Mouse (Mus musculus) neural tube, embryonic 11.5 days (tissue): ENCODE data around the gene Msi2. TPM values are rescaled to one million over a fixed set of nuclear protein-coding genes. Genes with fewer than 3 reads are reported as not detected.
A peak's percentile ranks its signal among the peaks of the same experiment; 100 is the strongest.

Experiments used
- ATAC-seq: fragments of 200-750 bp; cut with Nextera tagmentation; 2 replicates; pipeline ENCODE4 v1.8.0; 2017; ENCODE audit warnings: moderate number of reproducible peaks, mild to moderate bottlenecking, moderate TSS enrichment, moderate library complexity; ENCODE audit not compliant: insufficient read depth, low FRiP score, low TSS enrichment
- DNase-seq: peaks from one replicate; pipeline ENCODE4 v3.0.0-alpha.2; 2015; ENCODE audit warnings: low spot score
- H3K27ac ChIP-seq: fragments of 300-500 bp; sonication (generic); 2 replicates; pipeline ENCODE4 v1.5.1; 2014; ENCODE audit warnings: low read depth, mild to moderate bottlenecking, low read length
- H3K27me3 ChIP-seq: fragments of 300-500 bp; sonication (generic); 2 replicates; pipeline ENCODE4 v1.6.1; 2014; ENCODE audit warnings: mild to moderate bottlenecking, low read length, mixed read lengths; ENCODE audit not compliant: control insufficient read depth, insufficient read depth
- H3K36me3 ChIP-seq: fragments of 300-500 bp; sonication (generic); 2 replicates; pipeline ENCODE4 v1.6.1; 2014; ENCODE audit warnings: mild to moderate bottlenecking, low read length, moderate library complexity, mixed read lengths; ENCODE audit not compliant: control insufficient read depth, insufficient read depth
- H3K4me1 ChIP-seq: fragments of 300-500 bp; sonication (generic); 2 replicates; pipeline ENCODE4 v1.6.1; 2014; ENCODE audit warnings: low read length, mixed read lengths; ENCODE audit not compliant: control insufficient read depth, insufficient read depth
- H3K4me2 ChIP-seq: fragments of 300-500 bp; sonication (generic); 2 replicates; pipeline ENCODE4 v1.6.1; 2014; ENCODE audit warnings: low read depth, mild to moderate bottlenecking, moderate library complexity
- H3K4me3 ChIP-seq: fragments of 300-500 bp; sonication (generic); 2 replicates; pipeline ENCODE4 v1.5.1; 2014; ENCODE audit warnings: low read depth, low read length
- H3K9ac ChIP-seq: fragments of 300-500 bp; sonication (generic); 2 replicates; pipeline ENCODE4 v1.6.1; 2014; ENCODE audit warnings: mild to moderate bottlenecking, low read length
- H3K9me3 ChIP-seq: fragments of 300-500 bp; sonication (generic); 2 replicates; pipeline ENCODE4 v1.6.1; 2016; ENCODE audit warnings: low read length; ENCODE audit not compliant: control insufficient read depth
- WGBS: fragments of 180-500 bp; shearing (Covaris S2); extraction: QIAGEN DNeasy Blood & Tissue Kit; methylation state at CpG from one replicate; pipeline ENCODE4 v1.1.7; 2014; 5-methylcytosine and 5-hydroxymethylcytosine counted together
- polyA plus RNA-seq: library from polyadenylated mRNA; unstranded; fragments of >200 nt; fragmentation: Nextera tagmentation; extraction: Ambion mirVana; gene quantifications from 2 replicates; pipeline ENCODE4 v1.2.1, GENCODE M21; 2014

The Msi2 gene
- polyA plus RNA-seq, 1 experiment from 2014 or later, result 20.6 TPM

DNA sequence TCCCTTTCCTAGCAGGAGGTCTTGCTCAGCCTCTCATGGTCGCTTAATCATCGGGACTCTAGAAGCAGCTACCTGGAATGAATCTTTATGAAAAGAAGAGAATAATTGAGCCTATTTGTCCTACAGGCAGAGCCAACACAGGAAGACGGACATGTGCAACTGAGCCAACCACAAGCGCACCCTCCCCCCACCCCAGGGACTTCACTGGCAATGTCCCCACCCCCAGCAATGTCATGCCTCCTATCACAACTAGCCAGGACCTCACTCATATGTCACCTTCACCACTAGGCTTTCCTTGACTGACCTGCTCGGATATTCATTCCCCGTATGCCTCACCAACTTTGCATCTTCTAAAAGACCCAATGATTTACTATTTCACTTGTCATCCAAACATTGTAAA is 112.5 kb downstream of the Msi2 start:
- WGBS, result 73% methylated on average over 6 of the region's 6 CpGs
- Histone ChIP-seq H3K4me1 (peaks cover 41% of the 10 kb centered on the region), H3K27me3 (no peaks in the 10 kb centered on the region), H3K27ac (peak overlapping the region; percentile 39; the same call in 1 of the 2 replicates), H3K4me3 (no peak overlapping the region), H3K9ac (no peak overlapping the region), H3K36me3 (no peaks in the 10 kb centered on the region; the same call in 1 of the 2 replicates), H3K4me2 (no peak overlapping the region), H3K9me3 (no peaks in the 10 kb centered on the region)
- DNase-seq, result no peak
- no peak for ATAC-seq

DNA sequence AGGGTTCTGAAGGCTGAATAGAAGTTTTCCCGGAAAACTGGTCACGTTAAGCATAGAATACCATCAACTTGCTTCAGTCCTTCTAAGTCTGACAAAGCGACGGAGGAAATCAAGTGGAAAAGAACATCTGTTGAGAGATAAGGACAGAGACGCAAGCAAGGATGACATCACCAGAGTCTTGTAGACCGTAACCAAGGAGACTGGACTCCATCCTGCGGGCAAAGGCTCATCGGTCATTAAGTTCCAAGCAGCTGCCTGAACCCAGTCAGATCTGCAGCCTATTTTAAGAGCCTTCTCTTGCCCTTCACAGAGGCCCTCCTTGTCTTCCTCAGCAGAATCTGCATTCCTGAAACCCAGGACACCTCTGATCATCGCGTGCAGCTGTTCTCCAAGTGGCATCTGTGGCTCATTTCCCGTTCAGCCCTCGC is 113.2 kb downstream of the Msi2 start:
- Histone ChIP-seq H3K9me3 (no peaks in the 10 kb centered on the region), H3K36me3 (no peaks in the 10 kb centered on the region; the same call in 1 of the 2 replicates), H3K4me3 (no peak overlapping the region), H3K27me3 (no peaks in the 10 kb centered on the region), H3K9ac (no peak overlapping the region), H3K4me2 (no peak overlapping the region), H3K4me1 (peaks cover 47% of the 10 kb centered on the region), H3K27ac (peak overlapping the region; percentile 39)
- DNase-seq (no peak), ATAC-seq (no peak)
- WGBS, result 52% methylated on average over 12 of the region's 12 CpGs

DNA sequence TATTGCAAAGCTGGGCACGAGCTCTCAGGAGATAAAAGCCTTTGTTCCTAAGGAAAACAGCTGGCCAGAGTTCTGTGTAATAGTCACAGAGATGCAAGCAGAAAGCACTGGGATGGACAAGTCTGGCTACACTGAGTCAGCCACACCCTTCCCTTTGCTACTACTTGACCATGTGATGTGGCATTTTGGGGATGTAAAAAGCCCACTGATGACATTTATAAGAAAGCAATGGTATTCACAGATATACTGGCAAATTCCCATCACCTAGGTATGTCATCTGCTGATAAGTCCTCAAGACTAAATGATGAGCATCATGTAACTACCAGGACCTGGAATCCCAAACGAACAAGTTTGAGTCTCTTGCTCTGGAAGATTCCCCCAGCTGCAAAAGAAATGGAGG is 113.7 kb downstream of the Msi2 start:
- no peak for ATAC-seq
- H3K9me3 ChIP-seq, result no peaks in the 10 kb centered on the region
- H3K27me3 ChIP-seq, result no peaks in the 10 kb centered on the region
- WGBS, result 65% methylated on average over 2 of the region's 2 CpGs
- no peak overlapping the region for H3K27ac ChIP-seq
- H3K9ac ChIP-seq, result no peak overlapping the region
- no peak overlapping the region for H3K4me2 ChIP-seq
- H3K36me3 ChIP-seq, result no peaks in the 10 kb centered on the region; the same call in 1 of the 2 replicates
- H3K4me3 ChIP-seq, result no peak overlapping the region
- DNase-seq, result no peak
- peaks cover 52% of the 10 kb centered on the region for H3K4me1 ChIP-seq

DNA sequence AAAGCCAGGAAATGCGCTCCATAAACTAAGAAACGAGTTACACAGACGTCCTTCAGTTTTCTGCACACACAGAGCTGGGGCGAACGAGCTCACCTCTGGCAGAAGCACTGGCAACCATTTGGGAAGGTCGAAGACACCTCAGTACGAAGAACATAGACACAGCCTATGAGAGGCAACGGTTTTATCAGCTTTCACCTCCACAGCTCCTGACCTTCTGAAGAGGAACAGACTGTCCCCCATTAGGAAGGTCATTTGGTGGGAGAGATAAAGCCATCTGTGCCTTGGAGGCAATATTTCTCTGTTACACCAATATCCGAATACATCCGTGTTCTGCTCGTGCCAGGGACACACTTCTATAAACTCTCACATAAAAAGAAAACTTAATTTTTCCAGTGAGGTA is 114.9 kb downstream of the Msi2 start:
- Histone ChIP-seq H3K4me1 (peaks cover 53% of the 10 kb centered on the region), H3K9ac (no peak overlapping the region), H3K27ac (no peak overlapping the region), H3K4me3 (no peak overlapping the region), H3K9me3 (no peaks in the 10 kb centered on the region), H3K36me3 (no peaks in the 10 kb centered on the region; the same call in 1 of the 2 replicates), H3K27me3 (no peaks in the 10 kb centered on the region), H3K4me2 (no peak overlapping the region)
- ATAC-seq (no peak), DNase-seq (no peak)
- WGBS, result 75% methylated on average over 11 of the region's 11 CpGs

DNA sequence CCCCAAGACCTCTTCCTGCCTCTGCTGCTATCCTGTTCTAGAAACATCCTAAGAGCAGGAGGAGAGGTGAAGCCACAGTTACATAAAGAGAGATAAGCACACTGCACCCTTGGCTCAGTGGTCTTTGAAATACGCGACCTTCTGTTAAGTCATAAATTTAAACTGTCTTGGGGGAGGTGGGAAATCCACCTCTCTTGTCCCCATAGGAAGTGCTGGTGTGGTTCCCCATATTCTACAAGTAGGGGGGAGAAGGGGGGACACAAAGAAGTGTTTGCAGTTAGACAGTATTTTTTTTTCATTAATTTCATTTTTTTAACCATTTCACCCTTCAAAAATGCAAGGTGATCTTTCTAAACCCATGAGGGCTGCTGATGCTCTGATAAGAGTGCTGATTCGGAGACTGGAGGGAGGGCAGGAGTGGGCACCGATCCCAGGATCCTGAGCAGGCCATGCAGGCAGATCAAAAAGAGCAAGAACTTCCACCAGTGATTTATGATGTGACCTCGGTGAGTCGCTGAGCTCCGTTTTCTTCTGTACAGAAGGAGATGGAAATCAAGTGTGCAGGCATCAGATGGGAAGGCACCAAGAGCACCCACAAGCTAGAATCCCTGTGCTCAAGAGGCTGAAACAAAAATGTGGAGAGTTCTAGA is 115.7 kb downstream of the Msi2 start:
- no peak overlapping the region for H3K4me3 ChIP-seq
- no peak overlapping the region for H3K4me2 ChIP-seq
- no peaks in the 10 kb centered on the region for H3K27me3 ChIP-seq
- H3K9ac ChIP-seq, result no peak overlapping the region
- no peaks in the 10 kb centered on the region; the same call in 1 of the 2 replicates for H3K36me3 ChIP-seq
- ATAC-seq, result no peak
- H3K4me1 ChIP-seq, result peaks cover 48% of the 10 kb centered on the region
- DNase-seq, result no peak
- WGBS, result 48% methylated on average over 7 of the region's 7 CpGs
- H3K27ac ChIP-seq, result no peak overlapping the region
- no peaks in the 10 kb centered on the region for H3K9me3 ChIP-seq

DNA sequence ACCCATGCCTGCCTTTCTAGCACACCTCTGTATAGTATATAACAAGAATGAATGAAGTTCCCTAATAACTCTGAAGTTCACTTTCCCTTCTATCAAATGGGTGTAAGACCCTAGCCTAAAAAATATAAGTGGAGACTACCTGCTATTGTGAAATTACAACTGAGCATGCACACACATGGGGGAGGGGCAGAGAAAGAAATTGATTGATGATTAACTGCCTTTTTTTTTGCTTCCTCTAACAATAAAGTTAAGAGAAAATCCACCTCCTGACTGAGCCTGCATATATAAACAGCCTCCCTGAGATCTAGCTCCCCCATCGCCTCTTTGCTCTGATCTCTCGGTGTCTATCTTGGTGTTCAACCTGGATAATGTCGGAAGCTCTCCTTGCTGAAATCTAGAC is 118.1 kb downstream of the Msi2 start:
- peaks cover 36% of the 10 kb centered on the region for H3K4me1 ChIP-seq

DNA sequence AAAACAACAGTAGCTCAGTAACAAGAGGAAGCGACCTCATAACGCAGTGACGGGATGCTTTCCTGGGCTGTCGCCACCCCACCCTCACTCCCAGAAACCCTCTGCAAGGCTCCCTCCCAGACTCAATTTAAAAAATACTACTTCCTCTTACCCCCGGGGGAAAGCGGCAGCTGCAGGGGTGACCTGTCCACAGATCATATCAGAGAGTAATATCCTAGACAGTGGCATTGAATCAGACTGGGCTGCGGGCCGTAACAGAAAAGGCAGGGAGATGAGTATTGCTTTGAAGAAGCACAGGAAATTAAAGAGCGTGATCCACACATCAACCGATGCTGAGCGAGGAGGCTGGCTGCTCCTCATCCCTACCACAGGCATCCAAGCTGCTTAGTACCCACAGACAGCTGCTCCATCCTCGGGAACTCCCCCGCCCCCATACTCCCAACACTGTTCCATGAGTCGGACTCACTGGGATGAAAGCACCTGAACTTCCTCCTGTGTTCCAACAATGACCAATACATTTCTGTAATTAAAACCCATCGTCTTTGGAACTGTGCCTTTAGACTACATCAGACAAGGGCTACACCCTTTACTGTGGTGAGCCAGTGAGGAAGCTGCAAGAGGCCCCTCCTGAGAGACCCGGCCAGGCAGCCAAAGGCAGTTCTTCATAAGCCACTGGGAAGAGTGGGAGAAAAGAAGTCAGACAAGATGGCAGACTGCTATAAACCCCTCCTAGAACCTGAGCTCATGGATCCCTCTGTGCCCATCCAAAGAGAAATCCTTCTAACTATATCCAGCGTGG is 118.8 kb downstream of the Msi2 start:
- Histone ChIP-seq H3K9ac (no peak overlapping the region), H3K4me2 (no peak overlapping the region), H3K9me3 (no peaks in the 10 kb centered on the region), H3K4me1 (peaks cover 39% of the 10 kb centered on the region), H3K27me3 (no peaks in the 10 kb centered on the region), H3K27ac (no peak overlapping the region), H3K36me3 (no peaks in the 10 kb centered on the region; the same call in 1 of the 2 replicates), H3K4me3 (no peak overlapping the region)
- DNase-seq (no peak), ATAC-seq (no peak)
- 73% methylated on average over 17 of the region's 17 CpGs for WGBS

More for the DNA sequence above, 118.1 kb downstream of the Msi2 start:
- Histone ChIP-seq H3K9me3 (no peaks in the 10 kb centered on the region), H3K27ac (0 out of 2 replicates have a peak overlapping the region, but pooled peaks have one; percentile 10), H3K9ac (no peak overlapping the region), H3K4me2 (no peak overlapping the region), H3K4me3 (no peak overlapping the region), H3K27me3 (no peaks in the 10 kb centered on the region), H3K36me3 (no peaks in the 10 kb centered on the region; the same call in 1 of the 2 replicates)
- ATAC-seq (no peak), DNase-seq (no peak)
- 89% methylated on average over 3 of the region's 3 CpGs for WGBS

DNA sequence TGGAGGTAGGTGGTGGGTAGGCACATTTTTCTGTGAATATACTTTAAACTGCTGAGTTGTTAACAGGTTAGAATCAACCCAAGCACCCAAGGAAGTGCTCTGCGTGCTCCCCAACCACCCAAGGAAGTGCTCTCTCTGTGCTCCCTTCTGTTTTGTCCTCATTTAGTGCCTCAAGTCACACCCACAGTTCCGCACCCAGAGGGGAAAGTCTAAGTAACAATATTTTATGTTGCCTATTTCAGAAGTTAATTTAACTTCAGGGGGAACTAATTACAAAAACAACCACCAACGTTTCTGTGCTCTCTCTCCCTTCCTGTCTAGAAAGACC is 119.5 kb downstream of the Msi2 start:
- no peak for ATAC-seq
- WGBS, result 66% methylated on average over 3 of the region's 3 CpGs
- Histone ChIP-seq H3K9me3 (no peaks in the 10 kb centered on the region), H3K4me2 (no peak overlapping the region), H3K4me1 (peaks cover 42% of the 10 kb centered on the region), H3K27me3 (no peaks in the 10 kb centered on the region), H3K9ac (no peak overlapping the region), H3K4me3 (no peak overlapping the region), H3K36me3 (no peaks in the 10 kb centered on the region; the same call in 1 of the 2 replicates), H3K27ac (no peak overlapping the region)
- DNase-seq, result no peak
